Mouse (Mus musculus) hindbrain, postnatal 0 days (tissue): ENCODE results near the gene 3110082I17Rik. TPM values are rescaled to one million over a fixed set of nuclear protein-coding genes. Genes with fewer than 3 reads are reported as not detected.
"Not testable (repeated sequence)": the region's sequence is repeated elsewhere in the genome, so short reads cannot be mapped to it uniquely, and the experiment has no call there.

Experiments
- ATAC-seq: fragments of 200-750 bp; cut with Nextera tagmentation; 2 replicates; pipeline ENCODE4 v1.8.0; 2017; ENCODE audit warnings: mild to moderate bottlenecking, moderate TSS enrichment, moderate library complexity
- DNase-seq: peaks from one replicate; pipeline ENCODE4 v3.0.0-alpha.2; 2015; ENCODE audit warnings: low spot score
- H3K27ac ChIP-seq: fragments of 300-500 bp; sonication (generic); 2 replicates; pipeline ENCODE4 v1.5.1; 2014; ENCODE audit warnings: mild to moderate bottlenecking
- H3K27me3 ChIP-seq: fragments of 300-500 bp; sonication (generic); 2 replicates; pipeline ENCODE4 v1.6.1; 2014; ENCODE audit warnings: low read length, mixed read lengths; ENCODE audit not compliant: insufficient read depth
- H3K36me3 ChIP-seq: fragments of 300-500 bp; sonication (generic); 2 replicates; pipeline ENCODE4 v1.6.1; 2014; ENCODE audit warnings: low read length, mixed read lengths; ENCODE audit not compliant: insufficient read depth
- H3K4me1 ChIP-seq: fragments of 300-500 bp; sonication (generic); 2 replicates; pipeline ENCODE4 v1.6.1; 2014; ENCODE audit warnings: antibody characterized with exemption, low read length, mixed read lengths; ENCODE audit not compliant: insufficient read depth
- H3K4me2 ChIP-seq: fragments of 300-500 bp; sonication (generic); 2 replicates; pipeline ENCODE4 v1.6.1; 2014; ENCODE audit warnings: low read depth, mild to moderate bottlenecking, low read length, moderate library complexity, mixed read lengths
- H3K4me3 ChIP-seq: fragments of 300-500 bp; sonication (generic); 2 replicates; pipeline ENCODE4 v1.5.1; 2014; ENCODE audit warnings: low read length
- H3K9ac ChIP-seq: fragments of 300-500 bp; sonication (generic); replicated peaks from 2 replicates; pipeline ENCODE4 v1.6.1; 2014; ENCODE audit warnings: mild to moderate bottlenecking, low read length, moderate library complexity, mixed read lengths
- H3K9me3 ChIP-seq: fragments of 300-500 bp; sonication (generic); 2 replicates; pipeline ENCODE4 v1.6.1; 2016; ENCODE audit warnings: low read length, mixed read lengths
- CTCF ChIP-seq: IDR thresholded peaks from 2 replicates; pipeline ENCODE4 v1.5.1; 2016; ENCODE audit warnings: antibody characterized with exemption, control low read depth, low read depth
- WGBS: fragments of 180-500 bp; shearing (Covaris S2); extraction: QIAGEN DNeasy Blood & Tissue Kit; methylation state at CpG from one replicate; pipeline ENCODE4 v1.1.7; 2014; 5-methylcytosine and 5-hydroxymethylcytosine counted together
- polyA plus RNA-seq: library from polyadenylated mRNA; unstranded; fragments of >200 nt; fragmentation: Nextera tagmentation; extraction: Ambion mirVana; gene quantifications from 2 replicates; pipeline ENCODE4 v1.2.1, GENCODE M21; 2015
- total RNA-seq: library from RNA; depleted of rRNA; stranded (reverse); fragments of >200 nt; gene quantifications from 2 replicates; pipeline ENCODE4 v1.2.3, GENCODE M21; 2014

3110082I17Rik gene
- total and polyA plus RNA-seq, 2 experiments from 2014 or later, result 12.8 to 17.1 TPM

DNA sequence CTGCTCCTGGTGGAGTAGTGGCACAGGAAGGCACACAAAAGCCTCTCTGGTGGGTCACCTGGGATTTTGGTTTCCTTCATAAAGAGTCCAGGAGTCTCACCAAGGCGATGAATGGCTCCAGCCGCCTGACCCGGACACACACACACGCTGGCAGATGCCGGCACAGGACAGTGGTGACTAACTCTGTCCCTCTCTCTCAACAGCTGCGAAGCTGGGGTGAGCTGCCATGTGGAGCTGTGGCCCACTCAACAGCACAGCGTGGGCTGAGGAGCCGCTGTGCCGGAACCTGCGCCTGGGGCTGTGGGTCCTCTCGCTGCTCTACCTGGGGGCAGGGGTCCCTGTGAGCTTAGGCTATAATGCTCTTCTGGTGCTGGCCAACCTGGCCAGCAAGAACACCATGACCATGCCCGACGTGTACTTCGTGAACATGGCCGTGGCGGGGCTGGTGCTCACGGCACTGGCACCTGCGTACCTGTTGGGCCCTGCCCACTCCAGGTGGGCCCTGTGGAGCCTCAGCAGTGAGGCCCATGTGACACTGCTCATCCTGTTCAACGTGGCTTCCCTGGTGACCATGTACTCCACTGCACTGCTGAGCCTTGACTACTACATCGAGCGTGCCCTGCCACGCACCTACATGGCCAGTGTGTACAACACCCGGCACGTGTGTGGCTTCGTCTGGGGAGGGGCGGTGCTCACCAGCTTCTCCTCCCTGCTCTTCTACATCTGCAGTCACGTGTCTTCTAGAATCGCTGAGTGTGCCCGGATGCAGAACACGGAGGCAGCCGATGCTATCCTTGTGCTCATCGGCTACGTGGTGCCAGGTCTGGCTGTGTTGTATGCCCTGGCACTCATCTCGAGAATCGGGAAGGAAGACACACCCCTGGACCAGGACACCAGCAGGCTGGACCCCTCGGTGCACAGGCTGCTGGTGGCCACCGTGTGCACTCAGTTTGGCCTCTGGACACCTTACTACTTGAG lies 67.8 kb downstream of the 3110082I17Rik start:
- H3K4me2 ChIP-seq, result no peak overlapping the region
- no peak for ATAC-seq
- H3K4me1 ChIP-seq, result peaks cover 23% of the 10 kb centered on the region
- no peaks in the 10 kb centered on the region for H3K27me3 ChIP-seq
- no peak overlapping the region for H3K9ac ChIP-seq
- no peak for DNase-seq
- WGBS, result 93% methylated on average over 37 of the region's 37 CpGs
- no peaks in the 10 kb centered on the region for H3K9me3 ChIP-seq
- H3K36me3 ChIP-seq, result no peaks in the 10 kb centered on the region
- H3K27ac ChIP-seq, result peak overlapping the region; percentile 54
- TF ChIP-seq CTCF, result no peak
- H3K4me3 ChIP-seq, result no peak overlapping the region

DNA sequence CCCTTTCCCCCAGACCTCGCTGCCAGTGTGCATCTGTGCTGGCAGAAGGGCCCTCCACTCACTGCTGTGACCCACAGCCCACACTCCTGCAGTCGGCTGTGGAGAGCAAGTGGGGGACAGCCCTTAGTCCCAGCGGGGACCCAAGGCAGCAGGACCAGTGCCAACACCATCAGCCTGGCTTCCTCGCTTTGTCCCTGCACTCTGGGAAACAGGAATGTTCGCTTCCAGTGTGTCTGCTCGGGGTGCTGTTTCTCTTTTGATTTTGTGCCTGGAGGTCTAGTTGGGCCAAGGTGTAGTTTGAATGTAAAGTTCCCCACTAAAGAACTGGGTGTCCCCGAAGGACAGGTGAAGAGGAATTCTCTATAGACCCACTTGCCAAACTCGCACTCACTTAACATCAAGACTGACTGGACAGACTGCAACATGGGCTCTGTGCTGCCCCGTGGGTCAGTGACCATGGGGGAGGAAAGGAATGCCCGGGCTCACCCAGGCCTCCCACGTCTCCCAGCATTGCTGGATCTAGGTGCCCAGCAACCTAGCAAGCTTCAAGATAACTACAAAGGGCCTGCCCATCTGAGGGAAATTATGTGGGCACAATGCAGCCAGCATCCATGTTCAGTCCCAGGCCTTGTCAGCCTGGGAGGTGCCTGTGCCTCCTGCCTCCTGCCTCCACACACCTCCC lies 68.9 kb downstream of the 3110082I17Rik start:
- ATAC-seq (no peak), DNase-seq (peak; percentile 56)
- 0 out of 2 replicates have a peak overlapping the region, but pooled peaks have one; percentile 9 for H3K9ac ChIP-seq
- H3K4me2 ChIP-seq, result no peak overlapping the region
- H3K9me3 ChIP-seq, result no peaks in the 10 kb centered on the region
- H3K36me3 ChIP-seq, result no peaks in the 10 kb centered on the region
- whole genome bisulfite sequencing, result 48% methylated on average over 11 of the region's 11 CpGs
- H3K4me3 ChIP-seq, result no peak overlapping the region
- no peak for TF ChIP-seq CTCF
- no peaks in the 10 kb centered on the region for H3K27me3 ChIP-seq
- H3K4me1 ChIP-seq, result peaks cover 25% of the 10 kb centered on the region
- H3K27ac ChIP-seq, result peak overlapping the region; percentile 54

DNA sequence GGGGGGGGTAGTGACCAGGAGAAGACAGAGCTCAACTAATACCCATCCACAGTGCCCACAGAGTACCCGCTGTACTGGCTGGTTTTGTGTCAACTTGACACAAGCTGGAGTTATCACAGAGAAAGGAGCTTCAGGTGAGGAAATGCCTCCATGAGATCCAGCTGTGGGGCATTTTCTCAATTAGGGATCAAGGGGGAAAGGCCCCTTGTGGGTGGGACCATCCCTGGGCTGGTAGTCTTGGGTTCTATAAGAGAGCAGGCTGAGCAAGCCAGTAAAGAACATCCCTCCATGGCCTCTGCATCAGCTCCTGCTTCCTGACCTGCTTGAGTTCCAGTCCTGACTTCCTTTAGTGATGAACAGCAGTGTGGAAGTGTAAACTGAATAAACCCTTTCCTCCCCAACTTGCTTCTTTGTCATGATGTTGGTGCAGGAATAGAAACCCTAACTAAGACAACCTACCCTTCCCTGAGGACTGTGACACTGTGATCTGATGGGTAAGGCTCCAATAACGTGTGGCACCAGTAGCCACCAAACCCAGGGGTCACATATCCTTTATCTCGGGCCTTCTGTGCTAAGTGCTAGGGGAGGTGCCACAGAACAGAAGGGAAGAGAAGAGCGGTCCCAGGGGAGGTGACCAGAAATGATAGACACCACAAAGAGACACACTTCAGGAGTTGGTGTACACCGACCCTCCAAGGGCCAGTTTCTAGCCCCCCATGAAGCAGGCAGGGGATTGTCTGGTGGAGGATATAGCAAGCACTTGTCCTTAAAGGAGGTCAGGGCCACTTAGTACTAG lies 69.8 kb downstream of the 3110082I17Rik start:
- H3K9me3 ChIP-seq, H3K36me3 ChIP-seq, H3K9ac ChIP-seq, H3K4me2 ChIP-seq, H3K27me3 ChIP-seq, H3K4me3 ChIP-seq, ATAC-seq, DNase-seq: not testable (repeated sequence)
- H3K4me1 ChIP-seq, result peaks cover 25% of the 10 kb centered on the region
- H3K27ac ChIP-seq, result peak overlapping the region; percentile 82
- WGBS, result 73% methylated on average over 5 of the region's 5 CpGs

DNA sequence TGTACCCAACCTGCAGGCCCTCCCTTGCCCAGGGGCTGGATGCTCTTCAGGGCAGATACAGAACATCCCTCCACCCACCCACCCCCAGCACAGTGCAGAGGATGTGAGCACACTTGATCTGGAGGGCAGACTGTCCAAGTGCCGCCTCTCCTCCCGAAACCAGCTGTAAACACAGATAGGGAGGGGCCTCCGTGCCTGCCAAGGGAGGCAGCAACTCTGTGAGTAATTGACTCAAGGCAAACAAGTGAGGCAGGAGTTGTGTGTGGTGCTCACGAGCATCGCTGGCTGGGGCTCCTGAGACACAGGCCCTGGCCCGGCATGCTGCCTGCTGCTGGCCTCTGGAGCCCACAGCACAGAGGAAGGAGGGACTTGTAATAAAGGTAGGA lies 70.7 kb downstream of the 3110082I17Rik start:
- Histone ChIP-seq H3K4me2 (no peak overlapping the region), H3K9ac (no peak overlapping the region), H3K27ac (peak overlapping the region; percentile 82), H3K9me3 (no peaks in the 10 kb centered on the region), H3K4me3 (no peak overlapping the region), H3K36me3 (no peaks in the 10 kb centered on the region), H3K27me3 (no peaks in the 10 kb centered on the region), H3K4me1 (peaks cover 25% of the 10 kb centered on the region)
- TF ChIP-seq CTCF, result no peak
- ATAC-seq, result peak; percentile 80
- WGBS, result 26% methylated on average over 6 of the region's 6 CpGs
- peak; percentile 73 for DNase-seq

DNA sequence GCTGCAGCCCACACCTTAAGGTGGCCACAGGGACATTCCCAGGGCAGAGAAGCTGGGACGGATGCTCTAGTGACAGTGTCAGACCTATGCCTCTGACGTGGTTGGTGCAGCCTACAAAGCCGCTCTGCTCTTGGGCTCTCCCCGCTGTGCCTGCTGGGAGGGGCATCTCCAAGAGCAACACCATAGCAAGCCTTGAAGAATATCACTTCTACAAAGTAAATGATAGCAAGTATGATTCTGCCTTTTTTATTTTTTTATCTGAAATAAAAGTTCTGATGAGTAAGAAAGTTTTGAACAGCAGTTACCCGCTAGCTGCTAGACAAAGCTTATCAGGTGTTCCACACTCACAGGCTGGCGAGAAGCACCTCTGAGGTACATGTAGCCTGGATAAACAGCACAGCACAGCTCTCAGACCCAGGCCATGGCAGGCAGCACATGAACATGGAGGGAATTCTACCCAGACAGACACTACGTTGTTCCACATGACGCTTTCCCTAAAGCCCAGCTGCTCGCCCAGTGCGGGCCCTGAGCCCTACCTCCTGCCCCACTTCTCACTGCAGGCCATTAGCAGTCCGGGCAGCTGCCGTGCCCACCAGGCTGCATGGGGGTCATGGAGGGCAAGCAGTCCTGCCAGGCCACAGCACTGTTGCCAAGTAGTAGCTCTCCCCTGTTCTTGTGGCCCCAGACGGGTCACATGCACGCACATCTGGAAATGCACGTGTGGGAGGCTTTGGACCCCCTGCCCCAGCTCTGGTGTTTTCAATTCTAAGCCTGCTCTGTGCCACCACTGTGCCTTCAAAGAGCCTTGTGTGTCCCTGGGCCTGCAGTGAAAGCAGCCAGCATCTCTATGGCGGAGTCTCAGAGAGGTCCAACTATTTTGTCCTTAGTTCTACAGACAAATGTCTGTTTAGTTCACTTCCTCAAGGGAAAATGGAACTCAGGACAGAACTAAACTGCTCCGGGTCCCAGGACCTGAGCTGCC lies 71.3 kb downstream of the 3110082I17Rik start:
- no peak overlapping the region for H3K4me2 ChIP-seq
- H3K36me3 ChIP-seq, result no peaks in the 10 kb centered on the region
- H3K27me3 ChIP-seq, result no peaks in the 10 kb centered on the region
- peak overlapping the region; percentile 82 for H3K27ac ChIP-seq
- ATAC-seq (peak; percentile 87), DNase-seq (peak; percentile 63)
- TF ChIP-seq CTCF, result no peak
- WGBS, result 44% methylated on average over 17 of the region's 17 CpGs
- no peak overlapping the region for H3K4me3 ChIP-seq
- H3K9ac ChIP-seq, result no peak overlapping the region
- peaks cover 25% of the 10 kb centered on the region for H3K4me1 ChIP-seq
- no peaks in the 10 kb centered on the region for H3K9me3 ChIP-seq
